Mouse (Mus musculus): ENCODE data around the gene Pask.

Gene Pask

GRCm38 (mm10) chr1:93289678-93290214, 53.5 kb downstream of the Pask start:
- no peak for DNase-seq (ENCODE audit: low spot score)

DNA sequence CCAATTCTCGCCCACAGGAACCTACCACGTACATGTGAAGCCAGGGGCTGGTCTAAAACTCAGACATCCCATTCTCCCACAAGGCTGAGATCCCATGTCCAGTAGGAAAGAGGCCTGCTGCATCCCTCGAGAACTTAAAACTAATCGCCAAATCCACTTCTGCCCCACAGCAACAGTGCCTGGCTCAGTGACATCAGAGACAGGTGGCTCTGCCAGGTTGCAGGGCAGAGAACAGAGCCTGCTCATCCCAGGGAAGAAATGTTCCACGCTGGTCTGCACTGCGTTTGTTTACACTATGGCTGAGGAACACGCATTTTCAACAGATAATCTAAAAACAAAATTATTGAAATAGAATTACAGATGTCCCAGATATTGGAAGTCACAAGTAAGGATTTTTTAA, 66.2 kb downstream of the Pask start:
- DNase-seq (ENCODE audit: low spot score) = no peak

GRCm38 (mm10) chr1:93275561-93275960, 67.7 kb downstream of the Pask start:
- DNase-seq (ENCODE audit: low spot score) = no peak

GRCm38 (mm10) chr1:93272409-93272821, 70.9 kb downstream of the Pask start:
- peak; percentile 24 for DNase-seq (ENCODE audit: low spot score)

DNA sequence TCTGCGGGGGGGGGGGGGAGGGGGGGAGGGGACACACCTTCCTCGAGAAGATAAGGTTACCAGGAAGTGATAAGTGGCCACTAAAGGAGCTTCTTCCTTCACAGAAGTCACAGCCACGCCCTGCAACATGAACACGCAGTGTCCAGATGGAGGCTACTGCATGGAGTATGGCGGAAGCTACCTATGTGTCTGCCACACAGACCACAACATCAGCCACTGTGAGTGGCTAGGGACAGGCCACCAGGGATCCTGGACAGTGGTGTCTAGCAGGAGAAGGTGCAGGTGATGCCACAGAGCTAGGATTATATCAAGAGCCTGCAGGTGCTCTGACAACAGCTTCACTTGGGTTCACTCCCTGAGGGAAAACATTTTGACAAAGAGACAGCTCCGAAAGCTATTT, 71.5 kb downstream of the Pask start:
- no peak for DNase-seq (ENCODE audit: low spot score)

- no peak for DNase-seq (ENCODE audit: low spot score)
These were observed 72.6 kb downstream of the Pask start for GRCm38 (mm10) chr1:93270516-93271240.

- no peak for DNase-seq (ENCODE audit: low spot score)
These were observed 75.0 kb downstream of the Pask start for GRCm38 (mm10) chr1:93268246-93268645.

DNA sequence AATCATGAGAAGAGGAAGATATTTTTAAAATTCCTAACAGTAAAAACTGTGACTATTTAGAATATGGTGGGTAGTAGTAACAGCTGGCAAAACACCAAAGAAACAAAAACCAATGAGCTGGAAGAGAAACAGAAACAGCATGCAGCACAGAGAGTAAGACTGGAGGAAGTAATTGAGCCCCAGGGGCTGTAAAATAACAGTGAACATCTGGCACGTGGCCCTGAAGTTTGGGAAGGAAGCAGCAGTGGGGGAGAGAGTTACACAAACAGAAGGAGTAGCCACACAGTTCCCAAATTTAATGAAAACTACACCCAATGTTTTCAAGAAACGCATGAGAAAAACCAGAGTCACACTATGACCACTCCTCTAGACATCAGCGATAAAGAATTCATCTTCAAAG, 76.1 kb downstream of the Pask start:
- DNase-seq (ENCODE audit: low spot score) = no peak
